Mouse (Mus musculus) liver, embryonic 11.5 days (tissue): Measurements from ENCODE around the gene Fkbp8. TPM values are rescaled to one million over a fixed set of nuclear protein-coding genes. Genes with fewer than 3 reads are reported as not detected.

ENCODE experiments used
- ATAC-seq: fragments of 200-750 bp; cut with Nextera tagmentation; replicated peaks from 2 replicates; pipeline ENCODE4 v1.8.0; 2017; ENCODE audit warnings: moderate number of reproducible peaks, mild to moderate bottlenecking, moderate TSS enrichment, moderate library complexity; ENCODE audit not compliant: low FRiP score
- DNase-seq: peaks from one replicate; pipeline ENCODE4 v3.0.0-alpha.2; 2017; ENCODE audit warnings: low spot score
- H3K27ac ChIP-seq: fragments of 300-500 bp; sonication (generic); 2 replicates; pipeline ENCODE4 v1.5.1; 2014; ENCODE audit warnings: mild to moderate bottlenecking, low read depth, low read length, control low read depth
- H3K27me3 ChIP-seq: fragments of 300-500 bp; sonication (generic); replicated peaks from 2 replicates; pipeline ENCODE4 v1.6.1; 2014; ENCODE audit warnings: low read length, mixed read lengths; ENCODE audit not compliant: control insufficient read depth, insufficient read depth
- H3K36me3 ChIP-seq: fragments of 300-500 bp; sonication (generic); 2 replicates; pipeline ENCODE4 v1.6.1; 2014; ENCODE audit warnings: mild to moderate bottlenecking, low read length, moderate library complexity, mixed read lengths; ENCODE audit not compliant: control insufficient read depth, insufficient read depth
- H3K4me1 ChIP-seq: fragments of 300-500 bp; sonication (generic); replicated peaks from 2 replicates; pipeline ENCODE4 v1.6.1; 2014; ENCODE audit warnings: low read length, mixed read lengths; ENCODE audit not compliant: control insufficient read depth, insufficient read depth
- H3K4me2 ChIP-seq: fragments of 300-500 bp; sonication (generic); 2 replicates; pipeline ENCODE4 v1.6.1; 2014; ENCODE audit warnings: mild to moderate bottlenecking, control low read depth, moderate library complexity
- H3K4me3 ChIP-seq: fragments of 300-500 bp; sonication (generic); 2 replicates; pipeline ENCODE4 v1.5.1; 2014; ENCODE audit warnings: low read depth, low read length, control low read depth
- H3K9ac ChIP-seq: fragments of 300-500 bp; sonication (generic); 2 replicates; pipeline ENCODE4 v1.6.1; 2014; ENCODE audit warnings: low read depth, low read length, control low read depth
- H3K9me3 ChIP-seq: fragments of 300-500 bp; sonication (generic); 2 replicates; pipeline ENCODE4 v1.6.1; 2016; ENCODE audit warnings: low read length, inconsistent platforms, mixed read lengths; ENCODE audit not compliant: control insufficient read depth
- WGBS: fragments of 180-500 bp; shearing (Covaris S2); extraction: QIAGEN DNeasy Blood & Tissue Kit; methylation state at CpG from one replicate; pipeline ENCODE4 v1.1.7; 2014; 5-methylcytosine and 5-hydroxymethylcytosine counted together
- polyA plus RNA-seq: library from polyadenylated mRNA; unstranded; fragments of >200 nt; fragmentation: Nextera tagmentation; extraction: Ambion mirVana; gene quantifications from 2 replicates; pipeline ENCODE4 v1.2.1, GENCODE M21; 2014

The Fkbp8 gene
- polyA plus RNA-seq, 1 experiment from 2014 or later: 285 TPM

DNA sequence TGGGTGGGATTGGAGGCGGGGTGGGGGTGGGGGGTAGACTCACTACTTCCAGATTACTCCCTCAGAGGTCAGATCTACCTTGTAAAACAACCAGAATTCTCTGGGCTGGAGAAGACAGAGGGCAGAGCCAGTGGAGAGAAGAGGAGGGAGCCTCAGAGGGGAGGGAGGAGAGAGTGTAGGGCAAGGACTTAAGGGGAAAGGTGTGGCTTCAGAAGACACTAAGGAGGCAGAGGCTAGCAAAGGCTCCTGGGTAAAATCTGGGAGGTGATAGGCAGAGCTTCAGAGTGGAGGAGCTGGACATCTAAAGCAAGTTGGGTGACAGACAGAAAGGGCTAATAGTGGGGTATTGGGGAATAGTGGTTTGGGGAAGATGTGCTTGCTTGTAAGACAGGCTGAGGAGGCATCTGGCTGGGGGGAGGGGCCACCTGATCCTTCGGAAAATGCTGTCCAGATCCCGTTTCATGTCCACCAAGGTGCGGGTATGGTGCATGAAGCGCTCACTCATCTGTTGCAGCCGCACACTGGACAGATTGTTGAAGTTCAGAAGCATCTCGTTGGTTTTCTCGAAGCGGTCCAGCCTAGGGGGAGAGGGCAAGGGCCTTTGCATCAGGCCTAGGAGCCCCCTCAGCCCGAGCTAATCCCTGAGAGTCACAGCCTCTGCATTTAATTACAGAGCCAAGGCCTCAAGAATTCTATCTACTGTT is 9.4 kb upstream of the Fkbp8 start:
- no peak overlapping the region for H3K27ac ChIP-seq
- no peak for ATAC-seq
- H3K36me3 ChIP-seq: peaks cover 14% of the 10 kb centered on the region; the same call in 1 of the 2 replicates
- no peak for DNase-seq
- H3K9ac ChIP-seq: no peak overlapping the region
- no peaks in the 10 kb centered on the region for H3K27me3 ChIP-seq
- no peaks in the 10 kb centered on the region for H3K9me3 ChIP-seq
- WGBS: 76% methylated on average over 10 of the region's 10 CpGs
- H3K4me2 ChIP-seq: no peak overlapping the region
- H3K4me3 ChIP-seq: no peak overlapping the region
- H3K4me1 ChIP-seq: peaks cover 7% of the 10 kb centered on the region

DNA sequence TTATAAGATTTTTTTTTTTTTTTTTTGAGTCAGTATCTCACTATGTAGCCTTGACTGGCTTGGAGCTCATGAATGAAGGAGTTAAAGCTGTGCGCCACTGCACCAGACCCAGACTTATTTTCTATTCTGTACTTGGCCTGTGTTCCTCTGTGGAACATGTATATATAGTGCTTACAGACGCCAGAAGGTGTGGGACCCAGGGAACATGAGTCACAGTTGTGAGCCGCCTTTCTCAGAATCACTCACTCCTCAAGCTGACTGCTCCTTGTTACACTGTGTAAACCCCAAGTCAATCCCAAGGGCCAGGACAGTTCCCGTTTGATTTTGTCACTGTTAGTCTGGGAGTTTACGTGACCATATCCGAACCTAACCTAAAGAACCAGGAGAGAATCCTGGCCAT is 8.5 kb upstream of the Fkbp8 start:
- ATAC-seq: no peak
- Histone ChIP-seq H3K4me2 (no peak overlapping the region), H3K27me3 (no peaks in the 10 kb centered on the region), H3K36me3 (peaks cover 10% of the 10 kb centered on the region; the same call in 1 of the 2 replicates), H3K9ac (no peak overlapping the region), H3K4me3 (no peak overlapping the region), H3K9me3 (no peaks in the 10 kb centered on the region), H3K27ac (no peak overlapping the region), H3K4me1 (peaks cover 7% of the 10 kb centered on the region)
- no peak for DNase-seq
- 89% methylated on average over 6 of the region's 6 CpGs for WGBS

DNA sequence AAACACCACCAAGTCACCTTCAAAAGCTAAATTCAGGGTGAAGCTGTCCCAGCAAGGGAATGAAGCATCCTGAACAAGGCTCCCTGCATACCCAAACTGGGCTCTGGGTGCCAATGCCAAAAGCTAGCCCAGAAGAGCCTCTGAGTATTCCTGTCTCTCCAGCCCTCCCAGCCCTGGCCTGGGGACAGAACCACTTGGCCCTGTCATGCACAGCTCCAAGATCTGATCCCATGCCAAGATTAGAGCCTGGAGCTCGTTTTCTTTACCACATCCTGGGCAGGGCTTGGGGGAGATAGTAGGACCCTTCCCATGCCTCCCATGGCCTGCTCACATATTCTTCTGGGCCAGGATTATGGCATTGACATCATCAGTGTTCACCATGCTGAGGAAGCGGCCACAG is 7.9 kb upstream of the Fkbp8 start:
- DNase-seq (no peak), ATAC-seq (no peak)
- Histone ChIP-seq H3K27me3 (no peaks in the 10 kb centered on the region), H3K9me3 (no peaks in the 10 kb centered on the region), H3K36me3 (peaks cover 6% of the 10 kb centered on the region; the same call in 1 of the 2 replicates), H3K27ac (no peak overlapping the region), H3K9ac (no peak overlapping the region), H3K4me1 (peaks cover 7% of the 10 kb centered on the region), H3K4me3 (no peak overlapping the region), H3K4me2 (no peak overlapping the region)
- WGBS: 48% methylated on average over 2 of the region's 2 CpGs

DNA sequence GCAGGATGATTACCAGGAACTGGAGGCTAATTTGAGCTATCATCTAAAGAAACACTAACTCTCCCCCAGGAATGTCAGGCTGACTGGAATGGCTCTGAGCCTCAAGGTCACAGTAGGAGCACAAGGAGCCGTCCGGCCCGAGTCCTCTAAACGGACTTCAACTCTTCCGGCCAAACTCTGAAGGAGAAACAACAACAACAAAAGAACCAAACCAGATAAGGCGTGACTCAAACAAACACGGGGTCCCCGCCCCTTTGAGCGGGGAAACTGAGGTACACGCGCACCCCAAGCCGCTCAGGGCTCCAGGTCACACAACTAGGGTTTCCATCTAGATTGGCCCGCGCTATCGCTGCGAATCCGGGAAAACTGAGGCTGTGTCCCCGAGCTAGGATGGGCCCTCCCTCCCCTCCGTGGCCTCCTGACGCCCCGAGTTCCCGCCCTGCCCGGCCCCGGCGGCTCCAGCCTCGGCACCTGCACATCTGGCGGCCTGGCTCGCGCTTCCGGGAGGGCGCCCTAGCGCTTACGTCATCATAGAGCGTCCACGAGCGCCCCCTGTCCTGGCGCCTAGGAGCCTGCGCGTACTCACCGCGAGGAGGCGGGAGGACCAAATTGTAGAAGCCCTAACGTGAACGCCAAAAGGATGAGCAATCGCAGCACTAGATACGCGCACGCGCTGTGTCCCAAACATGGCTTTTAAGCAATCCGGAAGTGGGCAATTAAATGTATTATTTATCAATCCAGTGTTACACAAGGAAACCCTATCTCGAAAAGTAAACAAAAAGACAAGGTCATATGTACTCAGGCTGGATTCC is 4.7 kb upstream of the Fkbp8 start:
- H3K36me3 ChIP-seq: no peaks in the 10 kb centered on the region
- peak overlapping the region; percentile 82 for H3K4me3 ChIP-seq
- ATAC-seq: peak; percentile 82
- peak overlapping the region; percentile 91 for H3K27ac ChIP-seq
- DNase-seq: peak; percentile 91
- H3K4me1 ChIP-seq: peaks cover 17% of the 10 kb centered on the region
- no peaks in the 10 kb centered on the region for H3K27me3 ChIP-seq
- no peaks in the 10 kb centered on the region for H3K9me3 ChIP-seq
- H3K9ac ChIP-seq: peak overlapping the region; percentile 88
- peak overlapping the region; percentile 81 for H3K4me2 ChIP-seq
- under 1% methylated on average over 51 of the region's 51 CpGs for WGBS

DNA sequence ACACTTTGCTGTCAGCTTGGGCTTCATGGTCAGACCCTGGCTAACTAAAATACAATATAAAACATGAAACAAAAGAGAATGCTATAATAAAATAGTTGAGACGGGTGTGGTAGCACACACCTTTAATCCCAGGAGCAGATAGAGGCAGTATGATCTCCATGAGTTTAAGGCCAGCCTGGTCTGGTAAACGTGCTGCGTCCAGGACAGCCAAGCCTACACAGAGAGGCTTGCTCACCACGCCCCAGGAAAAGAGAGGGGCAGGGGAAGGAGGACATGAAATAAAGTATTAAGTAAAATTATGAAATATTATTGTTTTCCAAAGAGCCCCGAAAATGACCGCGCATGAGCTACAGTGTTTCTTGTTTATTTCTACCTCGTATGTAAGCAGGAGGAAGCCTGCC is 413 bp upstream of the Fkbp8 start:
- Histone ChIP-seq H3K36me3 (peaks cover 19% of the 10 kb centered on the region), H3K4me2 (peak overlapping the region; percentile 93), H3K4me3 (peak overlapping the region; percentile 96), H3K27me3 (no peaks in the 10 kb centered on the region), H3K9me3 (no peaks in the 10 kb centered on the region), H3K27ac (peak overlapping the region; percentile 90), H3K9ac (peak overlapping the region; percentile 97), H3K4me1 (peaks cover 30% of the 10 kb centered on the region)
- DNase-seq: no peak
- WGBS: 5% methylated on average over 8 of the region's 8 CpGs
- no peak for ATAC-seq

DNA sequence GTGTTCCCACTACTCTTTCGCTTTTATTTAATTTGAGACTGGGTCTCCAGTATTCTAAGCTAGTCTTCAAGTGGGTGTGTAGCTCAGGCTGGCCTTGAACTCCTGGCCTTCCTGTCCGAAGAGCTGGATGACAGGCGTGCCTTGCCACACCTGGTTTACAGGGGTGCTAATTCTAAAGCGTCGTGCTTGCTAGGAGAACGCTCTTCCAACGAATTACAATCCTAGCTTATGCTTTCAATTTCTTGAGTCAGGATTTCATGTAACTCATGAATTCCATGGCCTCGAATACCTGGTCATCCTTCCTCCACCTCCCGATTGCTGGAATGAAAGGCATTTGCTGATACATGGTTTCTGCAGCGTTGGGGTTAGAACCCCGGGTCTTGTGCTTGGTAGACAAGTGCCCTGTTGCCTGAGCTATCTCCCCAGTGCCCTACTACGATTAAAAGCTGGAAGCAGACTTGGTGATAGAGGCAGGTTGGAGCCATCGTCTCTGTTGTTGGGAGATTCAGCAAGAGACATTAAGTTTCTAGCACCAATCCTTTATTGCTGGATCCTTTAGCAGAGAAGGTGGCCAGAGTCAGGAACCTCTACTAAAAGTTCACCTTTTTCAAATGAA is 766 bp downstream of the Fkbp8 start:
- WGBS: 18% methylated on average over 13 of the region's 13 CpGs
- Histone ChIP-seq H3K36me3 (peaks cover 29% of the 10 kb centered on the region), H3K4me2 (peak overlapping the region; percentile 93), H3K4me3 (peak overlapping the region; percentile 96), H3K9ac (peak overlapping the region; percentile 97), H3K27me3 (no peaks in the 10 kb centered on the region), H3K9me3 (no peaks in the 10 kb centered on the region), H3K27ac (peak overlapping the region; percentile 90), H3K4me1 (peaks cover 26% of the 10 kb centered on the region)
- DNase-seq (no peak), ATAC-seq (no peak)

DNA sequence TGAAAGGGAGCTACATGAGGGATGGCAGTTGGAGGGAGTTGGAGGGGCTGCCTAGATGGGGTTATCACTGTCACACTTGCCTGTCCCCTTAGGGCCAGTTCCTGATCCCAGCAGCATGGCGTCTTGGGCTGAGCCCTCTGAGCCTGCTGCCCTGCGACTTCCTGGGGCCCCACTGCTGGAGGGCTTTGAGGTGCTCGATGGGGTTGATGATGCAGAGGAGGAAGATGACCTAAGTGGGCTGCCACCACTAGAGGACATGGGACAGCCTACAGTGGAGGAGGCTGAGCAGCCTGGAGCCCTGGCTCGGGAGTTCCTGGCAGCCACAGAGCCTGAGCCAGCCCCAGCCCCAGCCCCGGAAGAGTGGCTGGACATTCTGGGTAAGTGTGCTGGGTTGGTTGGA is 1.8 kb downstream of the Fkbp8 start:
- peak overlapping the region; percentile 96 for H3K4me3 ChIP-seq
- no peaks in the 10 kb centered on the region for H3K27me3 ChIP-seq
- peaks cover 38% of the 10 kb centered on the region for H3K36me3 ChIP-seq
- 42% methylated on average over 5 of the region's 5 CpGs for WGBS
- peaks cover 26% of the 10 kb centered on the region for H3K4me1 ChIP-seq
- no peaks in the 10 kb centered on the region for H3K9me3 ChIP-seq
- peak overlapping the region; percentile 60; the same call in 1 of the 2 replicates for H3K27ac ChIP-seq
- peak overlapping the region; percentile 97 for H3K9ac ChIP-seq
- ATAC-seq: no peak
- DNase-seq: no peak
- peak overlapping the region; percentile 93 for H3K4me2 ChIP-seq

DNA sequence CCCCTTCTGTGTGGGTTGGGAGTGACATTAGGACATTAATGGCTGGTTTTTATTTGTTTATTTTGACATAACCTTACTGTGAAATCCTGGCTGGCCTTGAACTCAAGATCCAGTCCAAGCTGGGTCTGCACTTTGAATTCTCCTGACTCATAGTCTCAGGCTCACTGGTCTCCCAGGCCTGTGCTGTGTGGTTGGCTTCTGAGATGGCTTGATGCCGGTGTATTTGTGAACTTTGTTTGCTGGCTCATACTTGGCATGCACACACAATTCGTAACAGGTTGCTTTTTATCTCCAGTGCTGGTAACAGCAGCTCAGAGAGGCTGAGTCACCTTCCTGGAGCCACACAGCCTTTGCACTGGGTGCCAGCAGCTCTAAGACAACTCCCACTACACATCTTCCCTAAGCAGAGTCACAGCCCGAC is 2.2 kb downstream of the Fkbp8 start:
- H3K27ac ChIP-seq: peak overlapping the region; percentile 60; the same call in 1 of the 2 replicates
- no peak for DNase-seq
- 77% methylated on average over 3 of the region's 3 CpGs for WGBS
- peak overlapping the region; percentile 96 for H3K4me3 ChIP-seq
- H3K36me3 ChIP-seq: peaks cover 42% of the 10 kb centered on the region
- peak overlapping the region; percentile 93 for H3K4me2 ChIP-seq
- peaks cover 26% of the 10 kb centered on the region for H3K4me1 ChIP-seq
- H3K9me3 ChIP-seq: no peaks in the 10 kb centered on the region
- no peaks in the 10 kb centered on the region for H3K27me3 ChIP-seq
- ATAC-seq: no peak
- peak overlapping the region; percentile 97; the same call in 1 of the 2 replicates for H3K9ac ChIP-seq
